Mouse (Mus musculus): Measurements from ENCODE around the gene Cdkl3. TPM values are rescaled to one million over a fixed set of nuclear protein-coding genes. Genes with fewer than 3 reads are reported as not detected.
"Not testable (repeated sequence)": the region's sequence is repeated elsewhere in the genome, so short reads cannot be mapped to it uniquely, and the experiment has no call there.

The Cdkl3 gene
- total RNA-seq, 2 experiments from 2014 or later: 2.5 to 3.5 TPM

- ATAC-seq (replicated peaks; ENCODE audit: poor library complexity, severe bottlenecking): no peak
Observed at GRCm38 (mm10) chr11:52108796-52109195, 104.8 kb downstream of the Cdkl3 start.

- ATAC-seq (replicated peaks; ENCODE audit: poor library complexity, severe bottlenecking): peak; percentile 9; the same call in 1 of the 2 replicates
Observed at GRCm38 (mm10) chr11:52109421-52109820, 105.4 kb downstream of the Cdkl3 start.

- ATAC-seq (replicated peaks; ENCODE audit: poor library complexity, severe bottlenecking): no peak
Observed at GRCm38 (mm10) chr11:52115479-52115878, 111.5 kb downstream of the Cdkl3 start.

GRCm38 (mm10) chr11:52116117-52116516, 112.1 kb downstream of the Cdkl3 start:
- not testable (repeated sequence) for ATAC-seq (replicated peaks; ENCODE audit: poor library complexity, severe bottlenecking)

GRCm38 (mm10) chr11:52117156-52117555, 113.1 kb downstream of the Cdkl3 start:
- ATAC-seq (replicated peaks; ENCODE audit: poor library complexity, severe bottlenecking): no peak

- ATAC-seq (replicated peaks; ENCODE audit: poor library complexity, severe bottlenecking): not testable (repeated sequence)
Observed at GRCm38 (mm10) chr11:52120415-52120814, 116.4 kb downstream of the Cdkl3 start.

- ATAC-seq (replicated peaks; ENCODE audit: poor library complexity, severe bottlenecking): no peak
Observed at GRCm38 (mm10) chr11:52122045-52122444, 118.0 kb downstream of the Cdkl3 start.

GRCm38 (mm10) chr11:52124468-52124867, 120.4 kb downstream of the Cdkl3 start:
- ATAC-seq (replicated peaks; ENCODE audit: poor library complexity, severe bottlenecking): no peak

- ATAC-seq (replicated peaks; ENCODE audit: poor library complexity, severe bottlenecking): no peak
Observed at GRCm38 (mm10) chr11:52127169-52127568, 123.1 kb downstream of the Cdkl3 start.

- no peak for ATAC-seq (replicated peaks; ENCODE audit: poor library complexity, severe bottlenecking)
Observed at GRCm38 (mm10) chr11:52127760-52128159, 123.7 kb downstream of the Cdkl3 start.

- no peak for ATAC-seq (replicated peaks; ENCODE audit: poor library complexity, severe bottlenecking)
Observed at GRCm38 (mm10) chr11:52128316-52129061, 124.5 kb downstream of the Cdkl3 start.

- ATAC-seq (replicated peaks; ENCODE audit: poor library complexity, severe bottlenecking): 0 out of 2 replicates have a peak, but pooled peaks have one; percentile 29
Observed at GRCm38 (mm10) chr11:52129171-52129570, 125.2 kb downstream of the Cdkl3 start.

GRCm38 (mm10) chr11:52129621-52130450, 125.8 kb downstream of the Cdkl3 start:
- no peak for ATAC-seq (replicated peaks; ENCODE audit: poor library complexity, severe bottlenecking)

- ATAC-seq (replicated peaks; ENCODE audit: poor library complexity, severe bottlenecking): peak; percentile 51
Observed at GRCm38 (mm10) chr11:52130451-52131068, 126.5 kb downstream of the Cdkl3 start.

Other genes starting within 250 kb of the Cdkl3 start
- gene Sec24a, start 240.6 kb upstream of the Cdkl3 start, total RNA-seq (2014; fragmentation: Nextera tagmentation): 19.9 and 25.1 TPM in 2 replicates
- 7.0 and 7.7 TPM in 2 replicates for gene Sec24a, start 240.6 kb upstream of the Cdkl3 start, total RNA-seq (2017)
- 61.3 and 80.3 TPM in 2 replicates for gene Sar1b, start 240.5 kb upstream of the Cdkl3 start, total RNA-seq (2014; fragmentation: Nextera tagmentation)
- 73.4 and 74.5 TPM in 2 replicates for gene Sar1b, start 240.5 kb upstream of the Cdkl3 start, total RNA-seq (2017)
- gene Jade2, start 146.6 kb upstream of the Cdkl3 start, total RNA-seq (2014; fragmentation: Nextera tagmentation): 6.3 and 9.3 TPM in 2 replicates
- 6.6 and 8.5 TPM in 2 replicates for gene Jade2, start 146.6 kb upstream of the Cdkl3 start, total RNA-seq (2017)
- gene Cdkn2aipnl, start 36.6 kb upstream of the Cdkl3 start, total RNA-seq (2014; fragmentation: Nextera tagmentation): 70.1 and 81.1 TPM in 2 replicates
- gene Cdkn2aipnl, start 36.6 kb upstream of the Cdkl3 start, total RNA-seq (2017): 70.1 and 72.9 TPM in 2 replicates
- 72.9 and 101 TPM in 2 replicates for gene Ube2b, start 3.5 kb upstream of the Cdkl3 start, total RNA-seq (2014; fragmentation: Nextera tagmentation)
- 74.2 and 93.1 TPM in 2 replicates for gene Ube2b, start 3.5 kb upstream of the Cdkl3 start, total RNA-seq (2017)
- gene Ppp2ca, start 94.5 kb downstream of the Cdkl3 start, total RNA-seq (2014; fragmentation: Nextera tagmentation): 61.4 and 63.9 TPM in 2 replicates
- 96.3 and 105 TPM in 2 replicates for gene Ppp2ca, start 94.5 kb downstream of the Cdkl3 start, total RNA-seq (2017)
- gene Olfr1373, start 141.3 kb downstream of the Cdkl3 start, total RNA-seq (2014; fragmentation: Nextera tagmentation): not detected in 2 replicates
- not detected in 2 replicates for gene Olfr1373, start 141.3 kb downstream of the Cdkl3 start, total RNA-seq (2017)
- not detected in 2 replicates for gene Olfr1371, start 209.8 kb downstream of the Cdkl3 start, total RNA-seq (2014; fragmentation: Nextera tagmentation)
- gene Olfr1371, start 209.8 kb downstream of the Cdkl3 start, total RNA-seq (2017): not detected in 2 replicates
- gene Skp1a, start 227.8 kb downstream of the Cdkl3 start, total RNA-seq (2014; fragmentation: Nextera tagmentation): 180 and 196 TPM in 2 replicates
- gene Skp1a, start 227.8 kb downstream of the Cdkl3 start, total RNA-seq (2017): 242 and 266 TPM in 2 replicates

All from granulocyte monocyte progenitor cell, adult 5-6 weeks (primary cell).